Mouse (Mus musculus) heart, embryonic 15.5 days (tissue): ENCODE measurements around the gene Slc35c2. TPM values are rescaled to one million over a fixed set of nuclear protein-coding genes. Genes with fewer than 3 reads are reported as not detected.
A peak's percentile ranks its signal among the peaks of the same experiment; 100 is the strongest.

ENCODE experiments used
- ATAC-seq: fragments of 200-750 bp; cut with Nextera tagmentation; replicated peaks from 2 replicates; pipeline ENCODE4 v1.8.0; 2017; ENCODE audit warnings: low read depth, moderate TSS enrichment; ENCODE audit not compliant: insufficient number of reproducible peaks, insufficient read depth, low FRiP score
- H3K27ac ChIP-seq: fragments of 300-500 bp; sonication (generic); 2 replicates; pipeline ENCODE4 v1.5.1; 2015; ENCODE audit warnings: mild to moderate bottlenecking, inconsistent platforms
- H3K27me3 ChIP-seq: fragments of 300-500 bp; sonication (generic); 2 replicates; pipeline ENCODE4 v1.6.1; 2015; ENCODE audit warnings: inconsistent platforms
- H3K36me3 ChIP-seq: fragments of 300-500 bp; sonication (generic); 2 replicates; pipeline ENCODE4 v1.6.1; 2015; ENCODE audit warnings: mild to moderate bottlenecking, inconsistent platforms
- H3K4me1 ChIP-seq: fragments of 300-500 bp; sonication (generic); replicated peaks from 2 replicates; pipeline ENCODE4 v1.6.1; 2015; ENCODE audit warnings: inconsistent platforms
- H3K4me2 ChIP-seq: fragments of 300-500 bp; sonication (generic); 2 replicates; pipeline ENCODE4 v1.6.1; 2015; ENCODE audit warnings: inconsistent platforms, mild to moderate bottlenecking, moderate library complexity
- H3K4me3 ChIP-seq: fragments of 300-500 bp; sonication (generic); 2 replicates; pipeline ENCODE4 v1.5.1; 2015; ENCODE audit warnings: mild to moderate bottlenecking, inconsistent platforms
- H3K9ac ChIP-seq: fragments of 300-500 bp; sonication (generic); 2 replicates; pipeline ENCODE4 v1.6.1; 2015; ENCODE audit warnings: mild to moderate bottlenecking, inconsistent platforms
- H3K9me3 ChIP-seq: fragments of 300-500 bp; sonication (generic); replicated peaks from 2 replicates; pipeline ENCODE4 v1.6.1; 2016; ENCODE audit warnings: inconsistent platforms
- WGBS: fragments of 180-500 bp; shearing (Covaris S2); methylation state at CpG from one replicate; pipeline ENCODE4 v1.1.7; 2015; ENCODE audit warnings: mixed read lengths; 5-methylcytosine and 5-hydroxymethylcytosine counted together
- polyA plus RNA-seq: library from polyadenylated mRNA; unstranded; fragments of >200 nt; fragmentation: Nextera tagmentation; extraction: Ambion mirVana; gene quantifications from 2 replicates; pipeline ENCODE4 v1.2.1, GENCODE M21; 2015

Slc35c2 gene
- polyA plus RNA-seq, 1 experiment from 2014 or later, result 32.1 TPM

DNA sequence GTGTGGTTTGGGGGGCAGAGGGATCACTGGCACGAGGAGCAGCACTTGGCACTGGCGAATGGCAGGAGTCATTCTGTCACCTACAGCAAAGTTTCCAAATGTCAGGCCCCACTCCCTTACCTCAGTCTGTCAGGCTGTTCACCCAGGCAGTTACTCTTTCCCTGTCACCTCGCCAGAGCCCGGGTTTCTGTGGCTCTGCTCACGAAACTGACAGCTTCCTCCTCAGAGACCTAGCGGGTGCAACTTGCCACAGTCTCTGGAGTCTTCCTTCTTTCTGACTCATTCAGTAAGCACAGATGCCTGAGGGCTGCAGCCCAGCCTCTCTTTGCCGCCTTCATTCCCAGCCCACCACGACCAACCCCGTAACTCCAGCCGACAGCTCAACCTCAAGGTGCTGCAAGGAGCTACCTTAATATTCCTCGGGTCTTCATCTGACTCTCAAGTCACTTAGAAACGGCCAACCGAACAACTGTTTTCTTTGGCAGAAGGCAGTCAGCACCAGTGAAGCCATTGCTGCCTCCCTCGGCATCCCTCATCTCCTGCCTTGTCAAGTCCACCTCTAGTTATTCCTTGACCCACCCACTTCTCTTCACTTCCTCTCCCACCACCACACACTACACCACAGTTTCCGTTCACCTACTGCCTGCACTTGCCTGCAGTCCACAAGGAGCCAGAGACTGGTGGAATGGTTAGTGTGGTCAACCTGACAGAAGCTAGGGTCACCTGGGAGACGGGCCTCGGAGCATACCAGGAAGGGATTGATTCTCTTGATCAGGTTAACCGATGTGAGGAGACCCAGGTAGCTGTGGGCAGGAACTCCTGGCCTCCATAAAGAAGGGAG is 1.1 kb downstream of the Slc35c2 start:
- 46% methylated on average over 18 of the region's 18 CpGs for WGBS
- peak overlapping the region; percentile 70 for H3K9ac ChIP-seq
- ATAC-seq, result no peak
- H3K27me3 ChIP-seq, result no peaks in the 10 kb centered on the region
- no peak overlapping the region for H3K27ac ChIP-seq
- H3K4me3 ChIP-seq, result peak overlapping the region; percentile 71
- peaks cover 18% of the 10 kb centered on the region for H3K36me3 ChIP-seq
- H3K4me1 ChIP-seq, result peaks cover 27% of the 10 kb centered on the region
- H3K9me3 ChIP-seq, result no peaks in the 10 kb centered on the region
- H3K4me2 ChIP-seq, result peak overlapping the region; percentile 94

DNA sequence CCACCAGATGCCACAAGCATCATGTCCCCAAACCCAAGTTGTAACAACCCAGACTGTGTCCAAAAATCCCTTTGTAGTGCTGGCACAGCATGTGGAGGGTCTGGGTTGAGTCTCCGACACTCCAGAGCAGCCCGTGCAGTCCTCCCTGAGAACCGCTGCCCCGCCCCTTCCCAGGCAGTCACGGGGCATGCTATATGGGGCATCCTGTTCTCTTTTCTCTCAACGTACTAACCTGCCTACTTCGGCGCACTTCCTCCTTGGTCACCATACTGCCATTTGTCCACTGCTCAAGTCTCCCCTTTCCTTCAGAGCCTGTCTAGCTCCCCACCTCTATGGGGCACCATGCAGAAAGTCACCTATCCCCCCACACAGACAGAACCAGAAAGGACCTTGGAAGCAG is 2.0 kb downstream of the Slc35c2 start:
- Histone ChIP-seq H3K9me3 (no peaks in the 10 kb centered on the region), H3K4me3 (no peak overlapping the region), H3K4me2 (no peak overlapping the region), H3K27ac (no peak overlapping the region), H3K4me1 (peaks cover 27% of the 10 kb centered on the region), H3K36me3 (peaks cover 14% of the 10 kb centered on the region), H3K9ac (no peak overlapping the region), H3K27me3 (no peaks in the 10 kb centered on the region)
- no peak for ATAC-seq
- WGBS, result 77% methylated on average over 8 of the region's 8 CpGs

DNA sequence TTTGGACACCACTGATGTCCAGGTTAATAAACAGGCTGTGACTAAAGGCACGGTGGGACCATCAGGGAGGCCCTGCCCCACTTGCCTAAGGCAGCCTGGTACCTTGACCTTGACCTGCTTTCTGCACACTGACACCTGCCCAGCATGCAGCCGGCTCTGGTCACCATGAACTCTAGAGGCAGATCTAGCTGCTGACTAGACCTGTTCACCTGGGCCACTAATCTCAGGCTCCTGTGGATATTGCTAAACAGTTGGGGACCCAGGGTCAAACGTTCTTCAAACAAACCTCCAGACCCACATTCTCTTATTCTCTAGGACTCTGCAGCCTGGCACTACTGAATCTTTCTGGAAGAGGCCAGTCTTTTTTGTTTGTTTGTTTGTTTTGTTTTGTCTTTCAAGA is 2.6 kb downstream of the Slc35c2 start:
- WGBS, result 72% methylated on average over 3 of the region's 3 CpGs
- Histone ChIP-seq H3K27me3 (no peaks in the 10 kb centered on the region), H3K9me3 (no peaks in the 10 kb centered on the region), H3K36me3 (peaks cover 8% of the 10 kb centered on the region), H3K4me2 (no peak overlapping the region), H3K27ac (no peak overlapping the region), H3K4me3 (no peak overlapping the region), H3K4me1 (peaks cover 27% of the 10 kb centered on the region), H3K9ac (no peak overlapping the region)
- ATAC-seq, result no peak

DNA sequence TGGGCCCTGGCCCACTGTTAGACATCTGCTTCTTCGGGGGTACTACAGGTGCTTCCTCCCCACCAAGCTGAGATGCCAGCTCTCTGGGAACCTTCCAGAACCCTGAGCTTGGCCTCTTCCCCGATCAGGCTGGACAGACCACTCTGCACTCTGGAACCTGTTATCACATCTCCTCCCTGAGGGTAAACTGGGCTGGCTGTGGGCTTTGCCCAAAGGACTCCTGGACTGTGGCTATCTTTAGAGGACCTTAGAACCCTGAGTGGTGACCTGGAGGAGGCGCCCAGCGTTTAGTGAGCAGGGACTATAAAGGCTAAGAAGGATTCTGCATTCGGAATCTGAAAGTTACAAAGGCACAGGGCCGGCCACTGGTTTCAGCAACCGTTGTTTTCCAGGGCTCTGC is 3.3 kb downstream of the Slc35c2 start:
- no peaks in the 10 kb centered on the region for H3K27me3 ChIP-seq
- H3K9ac ChIP-seq, result no peak overlapping the region
- peaks cover 27% of the 10 kb centered on the region for H3K4me1 ChIP-seq
- peaks cover 2% of the 10 kb centered on the region; the same call in 1 of the 2 replicates for H3K36me3 ChIP-seq
- H3K27ac ChIP-seq, result no peak overlapping the region
- H3K9me3 ChIP-seq, result no peaks in the 10 kb centered on the region
- ATAC-seq, result no peak
- 70% methylated on average over 7 of the region's 7 CpGs for WGBS
- H3K4me3 ChIP-seq, result no peak overlapping the region
- H3K4me2 ChIP-seq, result no peak overlapping the region

DNA sequence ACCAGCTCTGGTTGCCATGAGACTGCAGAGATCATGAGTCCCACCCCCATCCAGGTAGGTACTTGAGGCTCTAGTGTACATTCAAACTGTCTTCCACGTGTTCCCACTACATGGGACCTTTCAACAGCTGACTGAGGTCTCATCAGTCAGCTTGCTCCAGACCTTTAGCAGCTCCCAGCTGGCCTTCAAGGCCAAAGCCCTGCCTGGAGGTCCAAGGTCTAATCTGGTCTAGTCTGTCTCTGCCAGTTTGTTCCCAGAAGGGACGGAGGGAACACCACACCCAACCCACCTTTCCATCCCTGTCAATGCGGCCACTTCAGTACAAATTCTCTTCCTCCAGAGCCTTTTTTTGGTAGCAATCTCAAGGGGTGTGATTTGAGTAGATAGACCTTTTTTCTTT is 4.0 kb downstream of the Slc35c2 start:
- Histone ChIP-seq H3K9ac (no peak overlapping the region), H3K36me3 (no peaks in the 10 kb centered on the region), H3K4me3 (no peak overlapping the region), H3K27ac (no peak overlapping the region), H3K9me3 (no peaks in the 10 kb centered on the region), H3K4me1 (peaks cover 24% of the 10 kb centered on the region), H3K4me2 (no peak overlapping the region), H3K27me3 (no peaks in the 10 kb centered on the region)
- ATAC-seq, result no peak
- WGBS, result 87% methylated on average over 3 of the region's 3 CpGs

DNA sequence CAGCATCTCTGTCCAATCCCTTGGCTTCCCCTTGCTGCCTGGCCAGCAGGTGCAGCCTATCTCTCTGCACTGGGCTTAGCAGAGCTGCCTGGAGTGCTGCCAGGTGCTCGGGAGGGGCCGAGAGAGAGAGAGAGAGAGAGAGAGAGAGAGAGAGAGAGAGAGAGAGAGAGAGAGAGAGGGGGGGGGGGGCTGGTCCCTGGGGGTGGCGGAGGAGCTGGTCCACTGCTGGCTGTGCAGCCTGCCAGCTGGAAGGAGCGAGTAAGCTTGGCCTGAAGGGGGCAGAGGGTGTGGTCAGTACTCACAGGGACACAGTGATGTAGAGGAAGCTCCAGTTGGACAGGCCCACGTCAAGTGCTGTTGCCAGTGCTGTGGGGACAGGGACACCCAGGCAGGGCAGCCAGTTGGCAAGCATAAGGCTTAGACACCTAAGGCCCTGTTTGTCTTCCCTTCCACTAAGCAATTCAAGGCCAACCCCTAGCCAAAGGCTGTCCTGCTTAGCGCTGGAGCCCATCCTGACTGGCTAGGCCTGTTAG is 5.8 kb downstream of the Slc35c2 start:
- Histone ChIP-seq H3K9me3 (no peaks in the 10 kb centered on the region), H3K27ac (no peak overlapping the region), H3K27me3 (no peaks in the 10 kb centered on the region), H3K4me2 (no peak overlapping the region), H3K4me1 (peaks cover 12% of the 10 kb centered on the region), H3K9ac (no peak overlapping the region), H3K36me3 (peaks cover 10% of the 10 kb centered on the region; the same call in 1 of the 2 replicates), H3K4me3 (no peak overlapping the region)
- WGBS, result 38% methylated on average over 5 of the region's 6 CpGs
- ATAC-seq, result no peak

DNA sequence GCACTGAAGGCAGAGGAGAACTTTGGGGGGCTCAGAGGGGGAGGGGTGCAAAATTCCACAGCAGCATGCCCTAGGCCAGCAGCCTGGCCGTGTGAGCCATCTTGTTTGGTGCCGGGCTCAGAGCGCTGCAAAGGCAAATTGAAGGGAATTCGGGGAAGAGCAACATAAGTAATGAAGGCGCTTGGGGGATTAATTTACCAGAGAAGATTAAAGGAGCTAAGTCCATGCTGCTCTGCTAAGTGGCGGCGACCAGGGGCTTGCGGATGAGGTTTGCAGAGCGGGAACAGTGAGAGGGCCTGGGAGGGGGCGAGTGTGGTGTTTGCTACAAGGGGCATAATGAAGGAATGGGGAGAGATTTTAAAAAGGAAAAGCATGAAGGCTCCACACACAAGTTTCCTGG is 8.3 kb downstream of the Slc35c2 start:
- 63% methylated on average over 10 of the region's 10 CpGs for WGBS
- peaks cover 12% of the 10 kb centered on the region; the same call in 1 of the 2 replicates for H3K36me3 ChIP-seq
- no peak overlapping the region for H3K9ac ChIP-seq
- no peaks in the 10 kb centered on the region for H3K27me3 ChIP-seq
- ATAC-seq, result no peak
- no peak overlapping the region for H3K4me2 ChIP-seq
- peaks cover 7% of the 10 kb centered on the region for H3K4me1 ChIP-seq
- no peak overlapping the region for H3K4me3 ChIP-seq
- H3K27ac ChIP-seq, result no peak overlapping the region
- H3K9me3 ChIP-seq, result no peaks in the 10 kb centered on the region

DNA sequence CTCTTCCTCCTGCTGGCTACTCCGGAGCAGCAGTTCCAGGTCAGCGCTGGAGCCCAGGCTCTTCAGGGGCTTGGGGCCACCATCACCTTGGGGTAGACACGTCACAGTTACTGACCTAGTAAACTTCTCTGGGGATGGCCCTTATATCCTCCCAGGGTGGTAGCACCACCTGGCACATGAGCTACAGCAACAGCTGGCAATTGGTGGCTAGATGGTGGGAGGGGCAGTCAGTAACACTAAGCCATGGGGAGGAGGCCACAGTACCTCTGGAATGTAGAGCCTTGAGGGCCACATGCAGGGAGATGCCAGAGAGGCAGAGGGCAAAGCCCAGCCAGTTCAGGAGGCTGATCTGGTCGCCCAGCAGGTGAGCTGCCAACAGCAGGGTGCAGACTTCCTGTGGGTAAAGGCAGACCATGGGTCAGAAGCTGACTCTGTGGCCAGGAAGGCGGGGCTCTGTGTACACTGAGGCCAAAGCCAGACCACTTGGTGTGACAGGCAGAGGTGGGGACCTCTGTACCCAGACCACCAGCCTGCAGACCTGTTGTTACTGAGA is 10.4 kb downstream of the Slc35c2 start:
- Histone ChIP-seq H3K27me3 (no peaks in the 10 kb centered on the region; the same call in 1 of the 2 replicates), H3K27ac (no peak overlapping the region), H3K9me3 (no peaks in the 10 kb centered on the region), H3K9ac (no peak overlapping the region), H3K36me3 (peaks cover 12% of the 10 kb centered on the region; the same call in 1 of the 2 replicates), H3K4me2 (no peak overlapping the region), H3K4me1 (peaks cover 5% of the 10 kb centered on the region), H3K4me3 (no peak overlapping the region)
- no peak for ATAC-seq
- 88% methylated on average over 5 of the region's 5 CpGs for WGBS

DNA sequence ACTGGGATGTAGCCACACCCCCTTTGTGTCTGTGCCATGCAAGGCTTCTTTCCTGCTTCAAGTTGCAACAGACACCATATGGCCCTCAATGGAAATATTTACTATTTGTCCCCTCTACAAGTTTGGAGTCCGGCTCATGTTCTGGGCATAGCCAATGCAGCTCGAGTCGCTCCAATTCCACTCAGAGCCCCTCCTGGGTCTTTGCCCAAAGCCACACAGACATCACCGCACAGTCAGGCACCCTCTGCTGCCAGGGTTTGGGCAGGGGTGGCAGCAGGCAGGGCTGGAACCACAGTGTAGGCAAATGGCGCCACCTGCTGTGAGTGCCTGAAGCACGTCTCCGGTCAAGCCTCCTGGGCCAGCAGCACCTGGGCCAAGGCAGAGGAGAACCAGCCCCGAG is 11.8 kb downstream of the Slc35c2 start:
- H3K4me2 ChIP-seq, result no peak overlapping the region
- no peaks in the 10 kb centered on the region; the same call in 1 of the 2 replicates for H3K27me3 ChIP-seq
- H3K9ac ChIP-seq, result no peak overlapping the region
- peaks cover 12% of the 10 kb centered on the region; the same call in 1 of the 2 replicates for H3K36me3 ChIP-seq
- ATAC-seq, result 0 out of 2 replicates have a peak, but pooled peaks have one; percentile 19
- H3K9me3 ChIP-seq, result no peaks in the 10 kb centered on the region
- H3K27ac ChIP-seq, result no peak overlapping the region
- H3K4me1 ChIP-seq, result peaks cover 11% of the 10 kb centered on the region
- H3K4me3 ChIP-seq, result no peak overlapping the region
- 24% methylated on average over 8 of the region's 8 CpGs for WGBS

DNA sequence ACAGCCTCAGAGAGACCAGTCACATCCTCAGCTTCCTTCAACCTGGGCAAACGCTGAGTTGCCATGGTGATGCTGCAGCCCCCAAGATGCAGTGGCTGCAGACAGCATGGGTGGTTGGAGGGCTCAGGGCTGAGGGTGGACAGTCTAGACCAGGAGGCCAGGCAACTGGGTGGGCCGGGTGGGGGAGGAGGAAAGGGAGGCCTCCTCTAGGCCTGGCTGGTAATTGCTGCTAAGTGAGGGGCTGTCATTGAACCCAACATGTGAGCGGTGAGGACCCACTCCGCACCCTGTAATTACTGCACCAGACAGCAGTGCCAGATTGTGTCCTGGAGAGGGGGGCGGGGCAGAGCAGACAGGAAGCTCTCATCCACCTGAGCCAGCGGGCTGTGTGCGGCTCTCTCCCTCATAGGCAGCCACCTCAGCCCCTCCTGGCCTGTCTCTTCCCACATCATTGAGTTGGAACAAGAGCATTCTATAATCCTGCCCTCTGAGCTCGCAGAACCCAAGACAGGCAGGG is 12.5 kb downstream of the Slc35c2 start:
- Histone ChIP-seq H3K9ac (no peak overlapping the region), H3K36me3 (peaks cover 12% of the 10 kb centered on the region; the same call in 1 of the 2 replicates), H3K27me3 (no peaks in the 10 kb centered on the region; the same call in 1 of the 2 replicates), H3K4me3 (no peak overlapping the region), H3K9me3 (no peaks in the 10 kb centered on the region), H3K4me1 (peaks cover 17% of the 10 kb centered on the region), H3K27ac (no peak overlapping the region), H3K4me2 (no peak overlapping the region)
- 51% methylated on average over 8 of the region's 8 CpGs for WGBS
- no peak for ATAC-seq

DNA sequence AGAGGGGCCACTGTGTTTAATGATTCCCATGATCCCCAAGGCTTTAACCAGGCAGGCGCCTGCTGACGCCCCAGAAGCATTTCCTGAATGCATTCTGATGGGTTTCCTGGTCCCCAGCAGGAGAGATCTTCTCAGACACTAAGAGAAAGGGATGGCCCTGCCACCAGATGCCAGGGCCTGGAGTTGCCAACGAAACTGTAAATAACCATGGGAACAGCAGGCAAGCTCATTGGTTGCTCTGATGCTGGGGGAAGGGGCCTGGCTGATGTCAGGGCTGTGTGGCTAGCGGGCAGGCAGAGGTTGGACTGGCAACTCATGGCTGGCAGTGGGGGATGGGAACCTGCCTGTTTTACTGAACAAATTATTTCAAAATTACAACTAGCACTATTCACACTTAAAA is 14.1 kb downstream of the Slc35c2 start:
- Histone ChIP-seq H3K27me3 (no peaks in the 10 kb centered on the region; the same call in 1 of the 2 replicates), H3K9me3 (no peaks in the 10 kb centered on the region), H3K9ac (no peak overlapping the region), H3K36me3 (peaks cover 12% of the 10 kb centered on the region; the same call in 1 of the 2 replicates), H3K4me1 (peaks cover 17% of the 10 kb centered on the region), H3K27ac (no peak overlapping the region), H3K4me3 (no peak overlapping the region), H3K4me2 (no peak overlapping the region)
- ATAC-seq, result no peak
- WGBS, result 42% methylated on average over 4 of the region's 4 CpGs
